Mouse (Mus musculus) right cerebral cortex, adult 18-20 months (tissue): Measurements from ENCODE around the gene Trim29.

Experiments used
- DNase-seq: peaks from one replicate; pipeline ENCODE4 v3.0.0; 2022; ENCODE audit warnings: mixed read lengths

Gene Trim29

GRCm38 (mm10) chr9:43315320-43315950, 4.8 kb downstream of the Trim29 start:
- no peak for DNase-seq

- DNase-seq, result no peak
These were observed 5.8 kb downstream of the Trim29 start for GRCm38 (mm10) chr9:43316466-43316865.

DNA sequence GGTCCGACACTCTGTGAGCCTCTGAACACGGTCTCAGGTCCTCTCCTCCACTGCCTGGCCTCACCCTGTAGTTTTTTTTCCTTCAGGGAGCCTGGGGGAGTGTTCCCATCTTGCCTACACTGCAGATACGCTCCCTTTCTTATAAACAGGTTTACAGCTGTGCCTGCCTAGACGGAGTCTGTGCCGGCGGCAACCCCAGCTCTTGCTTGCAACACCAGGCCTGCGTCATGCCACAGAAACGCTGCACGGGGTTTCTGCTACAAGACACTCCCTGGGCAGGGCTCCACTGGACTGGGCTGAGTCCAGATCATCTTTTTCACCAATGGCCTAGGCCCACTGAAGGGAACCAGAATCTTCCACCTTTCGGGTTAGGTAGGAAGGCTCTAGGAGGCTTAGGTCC, 8.0 kb downstream of the Trim29 start:
- DNase-seq, result no peak

DNA sequence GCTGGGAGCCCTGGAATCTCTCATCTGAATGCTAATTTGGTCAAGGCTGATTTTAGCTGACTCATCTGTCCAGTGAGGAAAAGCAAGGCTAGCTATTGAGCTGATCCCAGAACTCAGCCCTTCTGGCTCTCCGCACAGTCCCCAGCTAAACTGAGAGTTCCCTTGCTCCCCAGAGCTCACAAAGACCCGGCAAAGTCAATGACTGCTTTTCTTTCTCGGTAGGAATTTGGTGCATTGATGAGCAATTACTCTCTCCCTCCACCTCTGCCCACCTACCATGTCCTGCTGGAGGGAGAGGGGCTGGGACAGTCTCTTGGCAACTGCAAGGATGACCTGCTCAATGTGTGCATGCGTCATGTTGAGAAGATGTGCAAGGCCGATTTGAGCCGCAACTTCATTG, 11.3 kb downstream of the Trim29 start:
- DNase-seq, result no peak

DNA sequence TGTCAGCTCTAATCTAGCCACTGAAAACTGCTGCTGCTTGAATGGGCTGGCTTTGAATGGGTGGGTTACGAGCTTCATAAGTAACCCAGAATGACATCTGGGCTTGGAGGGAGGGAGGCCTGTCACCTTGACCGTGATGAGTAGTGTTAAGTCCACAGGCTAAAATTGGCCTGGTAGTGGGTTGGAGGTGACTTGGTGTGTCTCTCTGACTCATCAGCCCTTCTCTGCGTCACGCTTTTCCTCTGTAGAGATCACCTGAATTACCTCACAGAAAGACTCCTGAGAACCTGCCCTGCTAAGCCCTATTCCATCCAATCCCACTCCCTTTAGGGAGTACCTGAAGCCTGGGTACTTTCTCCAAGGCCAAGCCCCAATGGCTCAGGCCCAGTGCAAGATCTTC, 12.0 kb downstream of the Trim29 start:
- DNase-seq, result no peak

DNA sequence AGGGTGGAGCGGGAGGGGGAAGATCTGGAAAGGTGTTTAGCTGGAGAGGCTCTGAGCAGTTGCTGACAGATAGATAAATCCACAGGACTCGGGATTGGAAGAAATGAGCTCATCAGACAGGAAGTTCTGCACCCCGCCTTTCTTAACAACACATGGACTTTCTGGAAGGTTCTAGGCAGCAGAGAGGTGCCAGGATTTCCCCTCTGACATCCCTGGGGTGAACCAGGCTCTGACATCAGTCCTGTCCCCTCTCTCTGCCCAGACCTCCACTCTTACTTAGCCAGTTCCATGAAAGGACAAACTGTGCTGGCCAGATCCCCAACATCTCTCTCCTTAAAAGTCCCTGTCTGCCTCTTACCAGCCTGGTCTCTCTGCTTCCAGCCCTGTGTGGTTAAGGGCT, 14.8 kb downstream of the Trim29 start:
- DNase-seq, result no peak

- DNase-seq, result no peak
These were observed 15.5 kb downstream of the Trim29 start for GRCm38 (mm10) chr9:43326015-43326631.

DNA sequence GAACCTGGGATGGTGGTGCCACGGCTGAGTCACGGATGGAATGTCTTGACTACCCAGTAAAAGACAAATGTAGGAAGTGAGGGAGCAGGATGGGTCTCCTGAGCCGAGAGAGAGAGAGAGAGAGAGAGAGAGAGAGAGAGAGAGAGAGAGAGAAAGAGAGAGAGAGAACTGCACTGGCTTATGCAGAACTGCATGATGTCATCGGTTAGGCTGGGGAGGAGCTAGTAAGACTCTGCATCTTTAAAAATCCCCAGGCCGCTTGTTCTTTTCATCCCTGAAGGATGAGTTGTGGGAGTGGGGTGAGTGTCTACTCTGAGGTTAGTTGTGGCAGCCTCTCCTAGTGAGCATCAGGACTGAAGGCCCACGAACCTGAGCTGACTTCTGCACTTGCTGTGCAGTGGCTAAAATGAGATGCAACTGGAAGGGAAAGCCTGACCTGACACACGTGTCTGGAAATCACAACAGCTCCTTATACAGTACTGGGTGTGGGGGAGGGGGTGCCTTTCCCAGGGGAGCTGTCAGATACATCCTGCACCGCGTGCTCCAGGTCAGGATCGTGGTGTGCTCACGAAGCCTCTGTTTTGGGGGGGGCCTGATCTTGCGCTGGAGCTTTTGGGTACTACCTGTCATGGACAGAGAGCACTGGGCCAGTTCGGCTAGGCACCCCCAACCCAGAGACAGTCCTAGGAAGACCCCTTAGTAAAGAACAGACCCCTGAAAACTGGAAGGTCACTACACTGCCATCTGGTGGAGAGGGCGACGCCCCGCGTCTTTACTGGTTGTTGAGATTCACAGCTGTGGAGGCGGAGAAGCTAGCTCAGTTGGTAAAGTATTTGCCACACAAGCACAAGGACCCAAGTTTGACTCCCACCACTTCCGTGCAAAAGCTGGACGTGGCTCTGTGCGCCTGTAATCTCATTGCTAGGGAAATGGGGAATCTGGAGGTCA, 16.8 kb downstream of the Trim29 start:
- no peak for DNase-seq

DNA sequence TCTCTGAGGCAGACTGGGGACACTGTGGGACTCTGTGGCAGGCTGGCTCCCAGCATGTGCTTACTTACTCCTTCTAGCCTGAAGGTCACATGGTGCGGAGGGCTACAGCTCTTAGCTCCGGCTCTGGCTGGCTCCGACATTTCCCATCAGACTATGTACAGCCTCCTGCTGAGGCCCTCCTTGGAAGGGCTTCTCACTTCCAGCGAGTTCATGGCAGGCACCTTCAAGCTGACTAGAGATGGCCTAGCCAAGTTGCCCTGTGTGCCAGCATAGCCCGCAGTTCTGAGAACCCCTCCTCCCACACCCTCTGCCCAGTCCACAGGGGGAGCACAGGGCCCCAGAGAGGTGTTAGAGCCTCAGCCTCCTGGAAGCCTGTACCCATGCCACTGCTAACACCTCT, 19.8 kb downstream of the Trim29 start:
- no peak for DNase-seq

GRCm38 (mm10) chr9:43331476-43332471, 21.1 kb downstream of the Trim29 start:
- peak; percentile 51 for DNase-seq

DNA sequence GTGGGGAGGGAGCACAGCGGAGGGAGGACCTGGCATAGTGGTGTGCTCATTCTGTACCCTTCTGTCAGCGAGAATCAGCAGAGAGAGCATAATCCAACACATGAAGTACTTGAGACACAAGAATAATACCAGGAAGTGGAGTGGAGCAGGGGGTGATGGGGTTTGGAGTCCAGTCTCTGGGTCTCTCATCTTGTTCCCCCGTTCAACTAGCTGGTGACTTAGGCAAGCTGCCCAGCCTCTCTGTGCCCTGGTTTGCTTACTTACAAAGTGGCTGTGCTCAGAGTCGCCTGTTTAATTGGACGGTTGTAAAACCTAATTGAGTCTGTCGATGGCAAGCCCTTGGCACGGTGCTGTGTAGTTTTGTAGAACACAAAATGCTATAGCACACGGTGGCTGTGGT, 23.8 kb downstream of the Trim29 start:
- DNase-seq, result no peak

- DNase-seq, result no peak
These were observed 27.0 kb downstream of the Trim29 start for GRCm38 (mm10) chr9:43337636-43338035.

DNA sequence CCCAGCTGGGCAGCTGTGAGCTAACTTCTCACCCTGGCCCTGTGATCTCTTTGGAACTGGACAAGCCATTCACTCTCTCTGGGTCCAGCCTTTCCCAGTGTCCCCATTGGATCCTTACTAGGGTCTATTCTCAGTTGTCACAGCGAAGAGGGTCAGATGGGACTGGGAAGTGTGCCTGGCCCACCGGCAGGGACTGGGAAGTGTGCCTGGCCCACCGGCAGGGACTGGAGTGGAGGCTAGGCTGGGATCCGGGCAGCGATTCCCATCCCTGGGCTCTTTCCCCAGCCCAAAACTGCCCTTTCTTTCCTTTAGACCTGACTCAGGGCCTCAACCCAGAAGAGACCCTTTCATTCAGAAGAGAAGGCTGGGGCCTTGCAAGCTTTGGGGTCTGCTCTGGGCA, 27.4 kb downstream of the Trim29 start:
- no peak for DNase-seq

GRCm38 (mm10) chr9:43339614-43340020, 29.0 kb downstream of the Trim29 start:
- peak; percentile 67 for DNase-seq

GRCm38 (mm10) chr9:43350089-43350488, 39.4 kb downstream of the Trim29 start:
- no peak for DNase-seq

DNA sequence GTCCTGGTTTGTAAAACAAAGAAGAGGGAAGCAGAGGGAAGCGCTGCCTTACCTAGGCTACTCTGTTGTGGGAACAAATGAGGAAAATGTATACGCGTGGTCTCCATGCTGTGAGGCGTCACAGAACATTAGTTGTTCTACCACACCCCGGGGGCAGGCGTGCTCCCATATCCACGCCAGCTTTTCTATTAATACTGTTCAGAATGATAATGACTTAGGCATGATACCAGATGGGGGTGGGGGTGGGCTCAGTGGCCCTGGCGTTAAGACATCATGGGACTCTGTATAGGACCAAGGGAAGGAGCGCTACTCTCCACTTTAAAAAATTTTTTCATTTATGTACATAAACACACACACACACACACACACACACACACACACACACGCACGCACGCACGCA, 40.4 kb downstream of the Trim29 start:
- DNase-seq, result no peak

DNA sequence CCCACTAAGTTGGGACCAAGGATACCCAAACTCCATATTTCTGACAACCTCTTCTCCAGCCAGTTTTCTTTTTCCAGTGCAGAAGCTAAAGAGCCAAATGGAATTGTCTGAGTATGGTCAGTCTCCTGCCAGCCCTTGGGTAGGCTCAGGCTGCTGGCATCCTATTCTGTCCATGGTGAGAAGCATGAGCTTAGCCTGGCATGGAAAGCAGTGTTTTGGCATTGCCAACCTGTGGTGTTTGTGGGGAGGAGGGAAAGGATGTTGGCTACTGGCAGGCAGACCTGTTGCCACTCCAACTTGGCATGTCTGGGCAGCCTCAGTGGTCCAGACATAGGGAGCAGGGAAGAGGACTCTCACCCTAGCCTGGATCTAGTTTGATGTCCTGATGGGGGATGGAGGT, 46.4 kb downstream of the Trim29 start:
- DNase-seq, result no peak

GRCm38 (mm10) chr9:43358591-43359323, 48.1 kb downstream of the Trim29 start:
- no peak for DNase-seq

GRCm38 (mm10) chr9:43368781-43369180, 58.1 kb downstream of the Trim29 start:
- no peak for DNase-seq

GRCm38 (mm10) chr9:43383871-43384270, 73.2 kb downstream of the Trim29 start:
- no peak for DNase-seq

DNA sequence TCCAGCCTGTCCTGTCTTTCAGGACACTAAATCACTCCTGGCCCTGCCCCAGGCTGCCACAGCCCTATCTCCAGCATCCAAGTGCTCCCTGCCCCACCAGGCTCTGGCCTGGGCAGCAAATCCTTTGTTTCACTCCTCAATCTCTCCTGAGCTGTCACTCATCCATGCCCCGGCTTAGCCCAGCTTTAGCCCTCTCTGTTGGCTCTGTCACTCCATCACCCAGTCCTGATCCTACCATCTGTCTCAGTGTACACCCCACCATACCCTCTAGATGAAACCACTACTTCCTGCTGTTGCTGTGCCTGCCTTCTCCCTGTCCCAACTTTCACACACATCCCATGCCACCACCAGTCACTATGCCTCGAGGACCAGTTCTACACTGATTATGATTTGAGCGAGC, 73.8 kb downstream of the Trim29 start:
- no peak for DNase-seq
